Mouse (Mus musculus) thymus, adult 2 months (tissue): ENCODE measurements around the gene Cbx4.

Experiments used
- CTCF ChIP-seq: fragments of 200-500 bp; IDR thresholded peaks from 2 replicates; pipeline ENCODE4 v1.5.1; 2012; ENCODE audit warnings: mild to moderate bottlenecking, control low read depth, low read length, moderate library complexity, borderline replicate concordance; ENCODE audit not compliant: control insufficient read depth, poor library complexity, insufficient read depth; ENCODE audit errors: extremely low read depth
- POLR2A ChIP-seq: fragments of 200-500 bp; IDR thresholded peaks from 2 replicates; pipeline ENCODE4 v1.6.1; 2012; ENCODE audit warnings: mild to moderate bottlenecking, low read length, control low read depth, moderate library complexity; ENCODE audit not compliant: control insufficient read depth, poor library complexity, insufficient read depth; ENCODE audit errors: extremely low read depth

GRCm38 (mm10) chr11:119051426-119051825 lies 34.6 kb downstream of the Cbx4 start:
- TF ChIP-seq POLR2A = no peak
- TF ChIP-seq CTCF = no peak
